Mouse (Mus musculus) skeletal muscle tissue, adult 2 months (tissue): ENCODE results near the gene Gm31571.
"Not testable (repeated sequence)": the region's sequence is repeated elsewhere in the genome, so short reads cannot be mapped to it uniquely, and the experiment has no call there.

Source experiments
- DNase-seq: peaks from one replicate; pipeline ENCODE4 v3.0.0-alpha.2; 2012; ENCODE audit warnings: low read depth, low spot score

Gm31571 gene

DNA sequence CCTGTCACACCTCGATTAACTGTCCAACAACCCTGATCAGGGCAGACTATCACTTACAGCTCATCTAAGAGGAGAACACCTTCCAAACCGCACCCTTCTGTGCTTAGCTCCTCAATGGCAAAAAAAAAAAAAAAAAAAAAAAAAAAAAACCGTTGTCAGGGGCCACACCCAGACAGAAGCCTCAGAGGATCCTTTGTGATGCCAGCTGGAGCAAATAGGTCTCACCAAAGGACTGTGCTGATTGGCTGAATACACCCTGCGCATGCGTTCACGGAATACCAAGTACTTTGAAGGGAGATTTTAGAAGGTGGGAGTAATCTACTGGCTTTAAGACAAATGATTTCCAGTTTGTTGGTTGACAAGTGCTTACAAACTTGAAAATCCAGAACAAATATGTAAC is at the start of gene Gm31571:
TSS of gene Gm31571 (minus strand) at position 101 of the 400 bp plus-strand sequence.
- DNase-seq, result not testable (repeated sequence)
